Mouse (Mus musculus): ENCODE results near the gene Hmcn1. TPM values are rescaled to one million over a fixed set of nuclear protein-coding genes. Genes with fewer than 3 reads are reported as not detected.
A peak's percentile ranks its signal among the peaks of the same experiment; 100 is the strongest.

The Hmcn1 gene
- polyA plus RNA-seq, 1 experiment from 2014 or later: 1.0 TPM

- Histone ChIP-seq H3K36me3 (no peaks in the 10 kb centered on the region), H3K9ac (replicated peaks) (no peak overlapping the region), H3K4me3 (no peak overlapping the region), H3K27ac (replicated peaks) (no peak overlapping the region), H3K4me1 (no peaks in the 10 kb centered on the region; the same call in 1 of the 2 replicates), H3K4me2 (replicated peaks) (no peak overlapping the region), H3K9me3 (no peaks in the 10 kb centered on the region), H3K27me3 (no peaks in the 10 kb centered on the region)
- 78% methylated on average over 12 of the region's 12 CpGs for WGBS
- ATAC-seq (replicated peaks): peak; percentile 67; the same call in 1 of the 2 replicates
Measured at GRCm38 (mm10) chr1:150802642-150803041, 190.6 kb downstream of the Hmcn1 start.

DNA sequence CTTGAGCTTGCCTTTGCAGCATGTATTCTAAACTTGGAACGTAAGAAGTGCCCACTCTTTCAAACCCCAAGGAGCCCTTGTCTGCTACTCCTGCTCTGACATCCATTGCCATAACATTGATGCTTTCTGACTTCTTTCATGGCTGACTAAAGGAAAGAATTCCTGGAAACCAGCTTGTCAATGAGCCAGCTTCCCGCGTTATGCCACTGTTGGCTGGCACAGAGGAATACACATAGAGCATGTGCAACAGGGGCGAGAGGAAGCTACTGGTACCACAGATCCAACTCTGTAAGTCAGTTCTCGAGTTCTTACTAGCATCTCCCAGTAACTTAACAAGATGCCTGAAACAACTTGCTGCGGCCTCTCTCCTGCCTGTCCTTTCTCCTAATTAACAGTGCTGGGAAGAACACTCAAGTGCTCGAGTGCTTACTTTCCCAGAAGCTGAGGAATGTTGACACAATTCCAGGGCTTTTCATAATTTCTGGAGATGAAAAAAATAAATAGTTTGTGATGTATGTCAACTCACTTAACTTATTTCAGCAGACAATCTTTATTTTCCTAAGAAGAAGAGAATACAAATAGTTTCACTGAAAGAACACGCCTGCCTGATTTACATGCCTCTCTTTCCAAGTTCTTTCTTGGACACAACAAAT lies 192.5 kb downstream of the Hmcn1 start:
- H3K27me3 ChIP-seq: no peaks in the 10 kb centered on the region
- H3K9me3 ChIP-seq: no peaks in the 10 kb centered on the region
- no peak overlapping the region for H3K4me2 ChIP-seq (replicated peaks)
- H3K36me3 ChIP-seq: no peaks in the 10 kb centered on the region
- no peak for ATAC-seq (replicated peaks)
- H3K4me1 ChIP-seq: no peaks in the 10 kb centered on the region; the same call in 1 of the 2 replicates
- H3K27ac ChIP-seq (replicated peaks): no peak overlapping the region
- whole genome bisulfite sequencing: 63% methylated on average over 8 of the region's 8 CpGs
- no peak overlapping the region for H3K4me3 ChIP-seq
- H3K9ac ChIP-seq (replicated peaks): no peak overlapping the region

DNA sequence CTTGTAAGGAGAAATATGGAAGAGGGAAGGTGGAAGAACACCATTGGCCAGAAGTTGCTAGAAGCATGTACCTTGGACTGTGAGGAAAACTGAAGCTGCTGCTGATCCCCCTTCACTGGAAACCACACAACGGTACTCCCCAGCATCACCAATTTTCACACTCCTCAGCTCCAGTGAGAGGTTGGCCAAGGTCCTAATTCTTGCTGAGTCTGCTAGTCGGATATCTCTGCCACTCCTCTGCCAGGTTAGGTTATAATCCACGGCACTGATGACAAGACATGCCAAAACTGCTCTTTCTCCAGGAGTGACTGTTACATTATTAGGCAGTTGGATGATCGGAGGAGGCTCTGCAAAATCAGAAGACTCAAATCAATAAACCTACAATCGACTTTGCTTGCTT lies 194.6 kb downstream of the Hmcn1 start:
- Histone ChIP-seq H3K9ac (replicated peaks) (no peak overlapping the region), H3K27me3 (no peaks in the 10 kb centered on the region), H3K4me1 (no peaks in the 10 kb centered on the region; the same call in 1 of the 2 replicates), H3K4me3 (no peak overlapping the region), H3K9me3 (no peaks in the 10 kb centered on the region), H3K27ac (replicated peaks) (no peak overlapping the region), H3K4me2 (replicated peaks) (no peak overlapping the region), H3K36me3 (no peaks in the 10 kb centered on the region)
- no peak for ATAC-seq (replicated peaks)
- WGBS: 89% methylated on average over 5 of the region's 5 CpGs

- H3K4me3 ChIP-seq: no peak overlapping the region
- no peaks in the 10 kb centered on the region for H3K27me3 ChIP-seq
- ATAC-seq (replicated peaks): no peak
- no peak overlapping the region for H3K27ac ChIP-seq (replicated peaks)
- no peaks in the 10 kb centered on the region for H3K9me3 ChIP-seq
- WGBS: 82% methylated on average over 6 of the region's 6 CpGs
- H3K36me3 ChIP-seq: no peaks in the 10 kb centered on the region
- no peak overlapping the region for H3K9ac ChIP-seq (replicated peaks)
- H3K4me1 ChIP-seq: no peaks in the 10 kb centered on the region
- H3K4me2 ChIP-seq (replicated peaks): no peak overlapping the region
Measured at GRCm38 (mm10) chr1:150786746-150787145, 206.5 kb downstream of the Hmcn1 start.

DNA sequence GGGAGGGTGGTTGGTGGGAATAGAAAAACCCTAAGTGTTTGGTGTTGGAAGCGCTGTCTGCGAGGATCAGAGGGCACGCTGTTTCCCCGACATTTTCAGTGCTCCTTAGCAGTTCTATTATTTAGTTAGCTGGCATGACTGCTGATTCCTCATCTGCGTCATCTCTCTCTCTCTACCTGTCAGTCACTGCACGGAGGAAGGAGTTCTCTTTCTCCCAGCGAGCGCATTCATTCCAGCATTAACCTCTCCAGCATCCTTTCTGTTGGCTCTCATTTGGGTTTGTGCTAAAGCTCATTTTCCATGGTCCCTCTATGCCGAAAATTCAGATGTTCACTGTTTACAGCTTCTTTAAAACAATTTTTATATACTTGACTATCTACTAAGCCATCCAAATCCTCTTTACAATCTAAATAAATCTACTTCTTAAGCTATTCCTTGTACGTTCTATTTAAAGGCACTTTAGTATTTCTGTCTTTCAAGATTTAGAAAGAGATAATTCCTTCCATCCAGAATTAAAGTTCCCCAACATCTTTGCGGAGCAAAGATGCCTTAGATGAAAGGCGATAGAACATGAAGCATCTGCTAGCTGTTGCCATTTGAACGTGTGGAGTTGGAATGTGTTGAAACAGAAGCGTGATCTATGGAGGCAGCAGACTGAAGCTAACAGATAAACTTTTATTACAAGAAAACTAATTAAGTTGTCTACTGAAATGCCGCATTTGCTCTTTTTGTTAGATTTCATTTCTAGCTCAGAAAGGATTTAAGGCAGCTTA lies 210.0 kb downstream of the Hmcn1 start:
- no peak overlapping the region for H3K9ac ChIP-seq (replicated peaks)
- H3K27ac ChIP-seq (replicated peaks): no peak overlapping the region
- no peaks in the 10 kb centered on the region for H3K9me3 ChIP-seq
- WGBS: 77% methylated on average over 15 of the region's 15 CpGs
- no peaks in the 10 kb centered on the region for H3K27me3 ChIP-seq
- H3K4me2 ChIP-seq (replicated peaks): no peak overlapping the region
- H3K4me3 ChIP-seq: no peak overlapping the region
- no peak for ATAC-seq (replicated peaks)
- H3K4me1 ChIP-seq: no peaks in the 10 kb centered on the region
- no peaks in the 10 kb centered on the region for H3K36me3 ChIP-seq

GRCm38 (mm10) chr1:150779902-150780301 lies 213.3 kb downstream of the Hmcn1 start:
- no peak overlapping the region for H3K4me2 ChIP-seq (replicated peaks)
- H3K36me3 ChIP-seq: no peaks in the 10 kb centered on the region
- no peaks in the 10 kb centered on the region for H3K9me3 ChIP-seq
- no peaks in the 10 kb centered on the region for H3K27me3 ChIP-seq
- 0 out of 2 replicates have a peak, but pooled peaks cover 3% of the 10 kb centered on the region for H3K4me1 ChIP-seq
- no peak overlapping the region for H3K9ac ChIP-seq (replicated peaks)
- ATAC-seq (replicated peaks): 0 out of 2 replicates have a peak, but pooled peaks have one; percentile 19
- no peak overlapping the region for H3K4me3 ChIP-seq
- WGBS: 38% methylated on average over 2 of the region's 2 CpGs
- no peak overlapping the region for H3K27ac ChIP-seq (replicated peaks)

DNA sequence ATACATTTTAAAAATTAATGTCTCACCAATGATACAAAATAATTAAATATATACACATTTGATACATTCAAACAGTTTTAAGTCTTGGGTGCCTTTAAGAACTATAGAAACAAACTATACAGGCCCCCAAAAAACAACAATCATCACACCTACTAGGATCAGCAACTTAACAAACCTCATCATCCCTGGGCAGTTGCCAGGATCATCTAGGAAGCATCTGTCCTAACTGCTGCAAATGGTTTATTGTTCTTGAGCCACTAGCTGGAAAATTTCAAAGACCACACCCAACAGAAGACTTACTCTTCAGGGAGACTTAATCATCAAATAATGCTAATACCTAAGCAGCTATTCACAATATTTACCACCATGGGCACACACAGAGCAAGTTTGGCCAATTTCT lies 216.5 kb downstream of the Hmcn1 start:
- H3K4me1 ChIP-seq: 0 out of 2 replicates have a peak, but pooled peaks cover 3% of the 10 kb centered on the region
- no peaks in the 10 kb centered on the region for H3K9me3 ChIP-seq
- H3K9ac ChIP-seq (replicated peaks): no peak overlapping the region
- H3K27me3 ChIP-seq: no peaks in the 10 kb centered on the region
- no peak overlapping the region for H3K4me3 ChIP-seq
- H3K4me2 ChIP-seq (replicated peaks): no peak overlapping the region
- H3K36me3 ChIP-seq: no peaks in the 10 kb centered on the region
- no peak for ATAC-seq (replicated peaks)
- no peak overlapping the region for H3K27ac ChIP-seq (replicated peaks)

DNA sequence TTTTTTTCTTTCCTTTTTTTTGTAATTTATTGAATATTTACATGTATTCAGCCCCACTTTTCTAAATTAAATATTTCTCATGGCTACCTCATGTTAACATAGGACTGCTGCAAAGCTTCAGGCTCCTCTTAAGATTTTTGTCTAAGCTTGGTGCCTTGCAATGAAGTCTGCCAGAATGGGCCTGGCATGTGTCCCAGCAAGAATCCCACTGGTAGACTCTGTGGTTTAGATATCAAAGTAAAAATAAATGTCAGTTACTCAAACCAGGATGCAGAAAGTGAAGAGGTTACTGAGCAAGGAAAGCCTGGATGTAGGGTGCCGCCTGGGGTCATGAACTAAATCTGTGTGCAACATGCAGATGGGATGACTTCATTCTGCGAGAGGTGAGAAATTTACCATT lies 217.5 kb downstream of the Hmcn1 start:
- H3K36me3 ChIP-seq: no peaks in the 10 kb centered on the region
- H3K4me3 ChIP-seq: no peak overlapping the region
- no peak overlapping the region for H3K27ac ChIP-seq (replicated peaks)
- H3K4me2 ChIP-seq (replicated peaks): no peak overlapping the region
- 0 out of 2 replicates have a peak, but pooled peaks cover 3% of the 10 kb centered on the region for H3K4me1 ChIP-seq
- no peak overlapping the region for H3K9ac ChIP-seq (replicated peaks)
- ATAC-seq (replicated peaks): no peak
- H3K9me3 ChIP-seq: no peaks in the 10 kb centered on the region
- no peaks in the 10 kb centered on the region for H3K27me3 ChIP-seq
- 49% methylated on average over 2 of the region's 2 CpGs for WGBS

DNA sequence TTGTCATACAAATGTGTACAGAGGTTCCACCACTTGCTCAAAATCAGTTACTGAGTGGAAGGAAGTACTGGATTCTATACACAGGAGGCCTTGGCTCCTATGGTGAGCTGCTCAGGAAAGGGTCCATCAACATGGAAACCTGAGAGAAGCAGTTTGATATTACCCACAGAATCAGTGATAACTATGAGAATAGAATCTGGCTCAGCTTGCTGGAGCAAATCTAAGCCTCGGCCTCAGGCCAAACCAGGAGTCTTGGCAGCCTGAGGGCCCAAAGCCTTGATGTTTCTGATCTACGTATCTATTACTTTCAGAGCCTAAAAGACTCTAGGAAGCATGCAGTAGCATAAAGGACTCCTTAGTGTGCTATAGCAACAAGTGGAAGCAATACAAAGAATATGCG lies 220.3 kb downstream of the Hmcn1 start:
- Histone ChIP-seq H3K27me3 (no peaks in the 10 kb centered on the region), H3K27ac (replicated peaks) (no peak overlapping the region), H3K9me3 (no peaks in the 10 kb centered on the region), H3K4me1 (0 out of 2 replicates have a peak, but pooled peaks cover 3% of the 10 kb centered on the region), H3K4me3 (no peak overlapping the region), H3K36me3 (no peaks in the 10 kb centered on the region), H3K4me2 (replicated peaks) (no peak overlapping the region), H3K9ac (replicated peaks) (no peak overlapping the region)
- no peak for ATAC-seq (replicated peaks)
- WGBS: 89% methylated on average over 3 of the region's 3 CpGs

DNA sequence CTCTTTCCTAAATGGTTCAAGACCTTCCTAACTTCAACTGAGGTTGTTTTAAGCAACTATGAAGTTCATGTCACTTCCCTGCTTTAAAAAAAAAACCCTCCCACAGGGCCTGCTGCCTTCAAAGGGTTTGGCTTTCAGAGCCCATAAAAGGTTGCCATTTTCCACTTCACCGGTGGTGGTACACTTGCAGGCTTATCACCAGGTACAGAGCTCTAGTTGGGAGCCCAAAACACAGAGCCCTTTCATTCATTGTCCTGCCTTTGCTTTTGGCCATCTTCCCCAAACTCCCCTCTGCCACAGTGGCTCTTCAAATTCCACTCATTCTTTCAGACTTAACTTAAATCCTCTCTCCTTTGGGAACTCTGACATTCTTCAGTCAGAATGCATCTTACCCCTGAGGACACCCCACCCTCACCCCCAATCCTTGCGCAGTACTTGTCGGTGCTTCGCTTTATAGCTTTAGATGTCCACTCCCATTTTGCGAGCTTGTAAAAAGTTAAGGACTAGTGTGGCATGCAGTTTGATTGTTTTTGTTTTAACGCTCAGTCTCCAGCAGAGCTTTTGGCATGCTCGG lies 222.2 kb downstream of the Hmcn1 start:
- H3K36me3 ChIP-seq: no peaks in the 10 kb centered on the region
- WGBS: 38% methylated on average over 7 of the region's 7 CpGs

GRCm38 (mm10) chr1:150769836-150770235 lies 223.4 kb downstream of the Hmcn1 start:
- Histone ChIP-seq H3K27ac (replicated peaks) (no peak overlapping the region), H3K4me1 (no peaks in the 10 kb centered on the region), H3K9ac (replicated peaks) (no peak overlapping the region), H3K4me3 (no peak overlapping the region), H3K9me3 (no peaks in the 10 kb centered on the region), H3K27me3 (no peaks in the 10 kb centered on the region), H3K36me3 (no peaks in the 10 kb centered on the region), H3K4me2 (replicated peaks) (no peak overlapping the region)
- 94% methylated on average over 2 of the region's 2 CpGs for WGBS
- no peak for ATAC-seq (replicated peaks)

More for the DNA sequence above, 222.2 kb downstream of the Hmcn1 start:
- Histone ChIP-seq H3K4me3 (no peak overlapping the region), H3K4me2 (replicated peaks) (no peak overlapping the region), H3K4me1 (0 out of 2 replicates have a peak, but pooled peaks cover 3% of the 10 kb centered on the region), H3K9me3 (no peaks in the 10 kb centered on the region), H3K27me3 (no peaks in the 10 kb centered on the region), H3K9ac (replicated peaks) (no peak overlapping the region), H3K27ac (replicated peaks) (no peak overlapping the region)
- no peak for ATAC-seq (replicated peaks)

DNA sequence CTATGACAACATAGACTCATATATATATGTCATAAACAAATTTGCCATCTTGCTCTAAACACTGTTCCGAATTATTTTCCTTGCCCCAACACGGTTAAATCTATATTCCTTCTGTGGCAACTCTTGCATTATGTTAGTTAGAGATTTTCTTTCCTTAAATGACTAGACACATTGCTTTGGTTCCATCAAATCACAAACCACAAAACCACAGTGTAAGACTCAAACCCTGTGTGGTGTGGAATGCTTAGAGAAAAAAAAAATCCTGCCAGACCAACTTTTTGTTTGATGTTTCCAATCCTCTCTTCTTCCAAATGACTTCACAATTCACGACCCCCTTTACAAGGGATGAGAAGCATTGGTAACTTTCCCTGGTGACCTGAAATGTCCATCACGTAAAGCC lies 231.6 kb downstream of the Hmcn1 start:
- Histone ChIP-seq H3K9me3 (no peaks in the 10 kb centered on the region), H3K9ac (replicated peaks) (no peak overlapping the region), H3K36me3 (no peaks in the 10 kb centered on the region), H3K27ac (replicated peaks) (no peak overlapping the region), H3K4me3 (no peak overlapping the region), H3K27me3 (no peaks in the 10 kb centered on the region), H3K4me2 (replicated peaks) (no peak overlapping the region), H3K4me1 (no peaks in the 10 kb centered on the region)
- 83% methylated on average over 4 of the region's 4 CpGs for WGBS
- no peak for ATAC-seq (replicated peaks)
